Mouse (Mus musculus) forebrain, embryonic 13.5 days (tissue): ENCODE data around the gene Klhl35. TPM values are rescaled to one million over a fixed set of nuclear protein-coding genes. Genes with fewer than 3 reads are reported as not detected.

Experiments used
- ATAC-seq: fragments of 200-750 bp; cut with Nextera tagmentation; 2 replicates; pipeline ENCODE4 v1.8.0; 2017
- H3K27ac ChIP-seq: fragments of 300-500 bp; sonication (generic); 2 replicates; pipeline ENCODE4 v1.5.1; 2015; ENCODE audit warnings: inconsistent platforms, mild to moderate bottlenecking, moderate library complexity
- H3K27me3 ChIP-seq: fragments of 300-500 bp; sonication (generic); 2 replicates; pipeline ENCODE4 v1.6.1; 2015; ENCODE audit warnings: mild to moderate bottlenecking, inconsistent platforms
- H3K36me3 ChIP-seq: fragments of 300-500 bp; sonication (generic); 2 replicates; pipeline ENCODE4 v1.6.1; 2015; ENCODE audit warnings: mild to moderate bottlenecking, inconsistent platforms; ENCODE audit not compliant: poor library complexity, severe bottlenecking
- H3K4me1 ChIP-seq: fragments of 300-500 bp; sonication (generic); 2 replicates; pipeline ENCODE4 v1.6.1; 2015; ENCODE audit warnings: inconsistent platforms
- H3K4me2 ChIP-seq: fragments of 300-500 bp; sonication (generic); 2 replicates; pipeline ENCODE4 v1.6.1; 2015; ENCODE audit warnings: inconsistent platforms, mild to moderate bottlenecking, moderate library complexity
- H3K4me3 ChIP-seq: fragments of 300-500 bp; sonication (generic); 2 replicates; pipeline ENCODE4 v1.5.1; 2015; ENCODE audit warnings: mild to moderate bottlenecking, inconsistent platforms
- H3K9ac ChIP-seq: fragments of 300-500 bp; sonication (generic); 2 replicates; pipeline ENCODE4 v1.6.1; 2015; ENCODE audit warnings: mild to moderate bottlenecking, inconsistent platforms
- H3K9me3 ChIP-seq: fragments of 300-500 bp; sonication (generic); replicated peaks from 2 replicates; pipeline ENCODE4 v1.6.1; 2016; ENCODE audit warnings: inconsistent platforms
- WGBS: fragments of 180-500 bp; shearing (Covaris S2); methylation state at CpG from one replicate; pipeline ENCODE4 v1.1.7; 2015; 5-methylcytosine and 5-hydroxymethylcytosine counted together
- polyA plus RNA-seq: library from polyadenylated mRNA; unstranded; fragments of >200 nt; fragmentation: Nextera tagmentation; extraction: Ambion mirVana; gene quantifications from 2 replicates; pipeline ENCODE4 v1.2.1, GENCODE M21; 2015

Gene Klhl35
- polyA plus RNA-seq, 1 experiment from 2014 or later = 2.3 TPM

DNA sequence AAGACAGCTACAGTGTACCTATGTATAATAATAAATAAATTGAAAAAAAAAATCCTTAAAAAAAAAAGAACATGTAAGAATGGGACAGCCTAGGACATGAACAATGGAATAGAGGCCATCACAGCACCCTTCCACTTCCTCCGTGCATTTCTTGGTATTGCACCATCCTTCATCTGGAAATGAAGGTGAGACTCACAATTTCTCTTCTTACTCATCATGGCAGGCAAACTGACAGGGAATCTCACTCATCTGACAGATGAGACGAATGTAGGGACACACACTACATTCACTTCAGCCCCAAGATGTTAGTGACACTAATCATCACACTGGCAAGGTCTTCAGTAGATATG, 9.7 kb downstream of the Klhl35 start:
- 91% methylated on average over 2 of the region's 2 CpGs for whole genome bisulfite sequencing
- no peak; the same call in 1 of the 2 replicates for ATAC-seq
- Histone ChIP-seq H3K36me3 (peaks cover 85% of the 10 kb centered on the region), H3K4me3 (no peak overlapping the region), H3K27ac (no peak overlapping the region; the same call in 1 of the 2 replicates), H3K4me1 (peaks cover 24% of the 10 kb centered on the region), H3K9ac (no peak overlapping the region), H3K4me2 (no peak overlapping the region), H3K9me3 (no peaks in the 10 kb centered on the region), H3K27me3 (no peaks in the 10 kb centered on the region)

DNA sequence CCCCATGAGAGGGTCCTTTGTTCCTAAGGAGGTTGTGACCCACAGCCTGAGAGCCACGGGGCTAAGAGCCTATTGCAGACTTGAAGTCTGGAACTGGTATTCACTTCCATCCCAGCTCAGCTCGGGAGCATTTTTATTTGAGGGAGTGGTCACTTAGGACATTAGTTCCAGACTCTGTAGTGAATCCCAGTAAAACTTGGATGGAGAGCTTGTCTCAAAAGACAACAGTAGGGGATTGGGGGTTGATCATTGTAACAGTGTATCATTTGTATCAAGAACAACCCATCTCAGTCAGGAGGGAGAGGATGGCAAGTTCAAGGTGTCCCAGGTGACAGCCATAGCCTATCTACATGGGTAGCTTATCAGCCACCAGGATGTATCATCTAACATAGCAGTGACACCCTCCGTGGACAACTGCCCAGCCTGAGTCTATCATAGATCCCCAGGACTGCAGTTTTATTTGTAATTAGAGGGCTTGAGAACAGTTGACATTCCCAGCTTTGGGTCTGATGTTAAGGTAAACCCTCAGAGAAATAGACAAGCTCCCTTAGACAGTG, 10.8 kb downstream of the Klhl35 start:
- no peak overlapping the region for H3K9ac ChIP-seq
- H3K4me1 ChIP-seq = peaks cover 35% of the 10 kb centered on the region

DNA sequence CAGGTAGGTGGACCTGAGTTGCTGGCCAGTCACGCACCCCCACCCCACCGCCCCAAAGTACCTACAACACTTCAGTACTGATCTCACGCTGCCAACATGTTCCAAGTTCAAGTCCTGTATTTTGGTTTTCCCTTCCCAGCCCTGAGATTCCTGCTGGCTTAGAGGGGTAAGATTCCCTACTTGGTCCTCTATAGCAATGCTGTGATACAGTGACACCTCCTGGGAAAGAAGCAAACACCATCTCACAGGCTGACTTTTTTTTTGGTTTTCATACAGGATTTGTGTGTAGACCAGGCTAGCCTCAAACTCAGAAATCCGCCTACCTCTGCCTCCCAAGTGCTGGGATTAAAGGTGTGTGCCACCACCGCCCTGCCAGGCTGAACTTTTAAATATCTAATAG, 11.4 kb downstream of the Klhl35 start:
- Histone ChIP-seq H3K9me3 (no peaks in the 10 kb centered on the region), H3K27ac (no peak overlapping the region), H3K4me3 (no peak overlapping the region), H3K4me1 (peaks cover 41% of the 10 kb centered on the region), H3K4me2 (no peak overlapping the region), H3K9ac (no peak overlapping the region), H3K27me3 (no peaks in the 10 kb centered on the region), H3K36me3 (peaks cover 91% of the 10 kb centered on the region)
- no peak for ATAC-seq
- WGBS = 90% methylated on average over 5 of the region's 5 CpGs

More for the DNA sequence above, 10.8 kb downstream of the Klhl35 start:
- H3K4me3 ChIP-seq = no peak overlapping the region
- peaks cover 92% of the 10 kb centered on the region for H3K36me3 ChIP-seq
- no peaks in the 10 kb centered on the region for H3K27me3 ChIP-seq
- WGBS = 60% methylated on average over 3 of the region's 3 CpGs
- ATAC-seq = no peak
- no peak overlapping the region; the same call in 1 of the 2 replicates for H3K27ac ChIP-seq
- no peak overlapping the region for H3K4me2 ChIP-seq
- no peaks in the 10 kb centered on the region for H3K9me3 ChIP-seq

GRCm38 (mm10) chr7:99482637-99483036, 16.8 kb downstream of the Klhl35 start:
- WGBS = 4% methylated on average over 6 of the region's 6 CpGs
- Histone ChIP-seq H3K27me3 (peaks cover 15% of the 10 kb centered on the region), H3K27ac (peak overlapping the region; percentile 77; the same call in 1 of the 2 replicates), H3K9me3 (no peaks in the 10 kb centered on the region), H3K4me3 (peak overlapping the region; percentile 92), H3K9ac (peak overlapping the region; percentile 94), H3K36me3 (peaks cover 46% of the 10 kb centered on the region), H3K4me1 (peaks cover 40% of the 10 kb centered on the region), H3K4me2 (peak overlapping the region; percentile 87)
- ATAC-seq = no peak

DNA sequence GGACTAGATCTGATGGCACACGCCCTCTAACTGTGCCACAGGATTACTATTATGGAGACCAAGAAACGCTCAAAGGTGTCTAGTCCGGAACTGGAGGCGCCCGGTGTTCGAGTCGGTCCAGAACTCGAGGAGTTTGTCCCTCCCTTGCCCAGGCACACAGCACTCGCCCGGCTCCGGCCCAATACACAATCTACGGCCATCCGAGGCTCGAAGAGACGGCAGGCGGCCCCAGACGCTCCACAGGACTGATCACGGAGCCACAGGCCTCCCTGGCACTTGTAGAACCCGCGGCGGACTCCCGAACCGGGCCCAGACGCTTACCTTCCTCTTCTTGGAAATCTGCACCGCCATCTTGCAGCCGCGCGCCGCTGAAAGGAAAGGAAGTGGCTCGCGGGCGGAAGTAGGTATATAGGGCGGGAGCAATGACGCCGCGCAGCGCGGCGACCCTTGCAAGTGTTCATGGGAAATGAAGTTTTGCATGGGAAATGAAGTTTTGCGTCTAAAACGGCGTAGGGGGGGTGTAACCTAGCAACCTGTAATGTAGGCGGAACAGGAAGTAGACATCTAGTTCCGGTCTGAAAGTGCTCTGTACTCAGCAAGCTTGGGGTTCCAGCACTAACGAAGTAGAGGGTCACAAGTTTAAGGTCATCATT, 17.6 kb downstream of the Klhl35 start, which contains the start of gene Rps3:
Rps3 (minus strand) TSS at position 468 of the 653 bp plus-strand sequence.
- peak within 1 kb of the TSS; percentile 77 for H3K27ac ChIP-seq
- WGBS = under 1% methylated on average over 45 of the region's 45 CpGs
- peak; percentile 98 for ATAC-seq
- H3K4me2 ChIP-seq = peak within 1 kb of the TSS; percentile 87
- H3K4me1 ChIP-seq = peaks cover 40% of the 10 kb centered on the region
- H3K4me3 ChIP-seq = peak within 1 kb of the TSS; percentile 92
- H3K36me3 ChIP-seq = peaks cover 38% of the 10 kb centered on the region
- H3K9me3 ChIP-seq = no peaks in the 10 kb centered on the region
- peak within 1 kb of the TSS; percentile 94 for H3K9ac ChIP-seq
- peaks cover 15% of the 10 kb centered on the region for H3K27me3 ChIP-seq

DNA sequence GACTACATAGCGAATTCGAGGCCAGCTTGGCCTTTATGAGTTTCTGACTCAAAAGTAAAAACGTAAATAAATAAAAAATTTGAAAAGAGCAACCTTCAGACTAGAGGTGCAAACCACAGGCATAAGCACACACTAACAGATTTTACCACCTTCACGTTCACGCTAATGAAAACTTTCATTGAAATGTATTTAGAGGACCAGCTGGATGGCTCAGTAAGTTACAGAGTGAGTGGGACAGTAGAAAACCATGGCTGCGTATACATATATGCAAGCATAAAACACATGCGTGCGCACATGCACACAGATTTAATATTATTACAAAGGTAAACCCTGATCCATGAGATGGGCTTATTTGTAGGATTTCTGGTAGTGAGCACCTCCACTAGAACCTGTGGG, 18.1 kb downstream of the Klhl35 start:
- H3K4me1 ChIP-seq = peaks cover 37% of the 10 kb centered on the region
- no peaks in the 10 kb centered on the region for H3K9me3 ChIP-seq
- no peak overlapping the region for H3K27ac ChIP-seq
- peak overlapping the region; percentile 87 for H3K4me2 ChIP-seq
- peaks cover 15% of the 10 kb centered on the region for H3K27me3 ChIP-seq
- 46% methylated on average over 8 of the region's 8 CpGs for WGBS
- peak overlapping the region; percentile 92 for H3K4me3 ChIP-seq
- peak; percentile 37 for ATAC-seq
- H3K36me3 ChIP-seq = peaks cover 33% of the 10 kb centered on the region
- H3K9ac ChIP-seq = no peak overlapping the region

DNA sequence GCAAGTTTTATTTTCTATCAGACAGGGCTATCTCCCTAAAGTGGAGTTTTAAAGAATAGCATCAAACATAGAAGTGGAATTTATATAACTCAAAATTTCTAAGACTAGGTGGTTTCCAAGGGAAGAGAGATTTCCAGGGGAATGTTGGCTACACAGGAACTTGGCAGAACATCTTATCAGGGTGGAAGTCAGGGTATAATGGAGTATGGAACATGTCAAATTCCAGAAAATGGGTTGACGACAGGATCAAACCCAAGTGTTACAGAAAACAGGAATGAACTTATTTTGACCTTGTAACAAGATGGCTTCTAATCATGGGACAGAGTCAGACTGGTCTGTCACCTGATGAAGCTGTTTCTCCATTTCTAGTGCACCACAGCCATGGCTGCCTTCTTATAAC, 18.9 kb downstream of the Klhl35 start:
- WGBS = 98% methylated on average over 1 of the region's 1 CpGs
- Histone ChIP-seq H3K27me3 (peaks cover 15% of the 10 kb centered on the region), H3K9ac (no peak overlapping the region), H3K4me3 (no peak overlapping the region), H3K36me3 (peaks cover 25% of the 10 kb centered on the region), H3K9me3 (no peaks in the 10 kb centered on the region), H3K4me1 (peaks cover 29% of the 10 kb centered on the region), H3K4me2 (no peak overlapping the region), H3K27ac (no peak overlapping the region)
- no peak for ATAC-seq

- no peak for ATAC-seq
- WGBS = 77% methylated on average over 5 of the region's 5 CpGs
- Histone ChIP-seq H3K4me1 (no peaks in the 10 kb centered on the region), H3K9ac (no peak overlapping the region), H3K4me3 (no peak overlapping the region), H3K36me3 (no peaks in the 10 kb centered on the region), H3K27me3 (peaks cover 15% of the 10 kb centered on the region), H3K4me2 (no peak overlapping the region), H3K9me3 (peaks cover 8% of the 10 kb centered on the region), H3K27ac (no peak overlapping the region)
Measured at GRCm38 (mm10) chr7:99489708-99490107, 23.9 kb downstream of the Klhl35 start.

DNA sequence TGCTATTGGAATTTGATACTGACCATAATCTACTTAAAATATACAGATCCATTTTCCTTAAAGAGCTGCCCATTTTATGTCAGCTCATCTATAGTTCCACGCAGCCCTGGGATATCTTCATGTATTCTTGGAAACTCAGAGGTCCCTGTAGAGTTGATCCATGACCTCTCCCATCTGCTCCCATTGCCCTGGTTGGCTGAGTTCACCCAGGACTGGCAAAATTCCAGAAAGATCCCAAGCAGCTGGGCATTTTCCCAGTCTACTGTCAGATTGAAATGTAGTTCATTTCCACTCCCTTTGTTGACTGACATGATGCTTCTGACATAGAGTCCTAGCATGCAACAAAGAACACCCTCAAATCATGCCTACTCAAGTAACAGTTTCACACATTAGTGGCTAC, 33.3 kb downstream of the Klhl35 start:
- Histone ChIP-seq H3K4me3 (no peak overlapping the region), H3K27ac (no peak overlapping the region), H3K4me1 (no peaks in the 10 kb centered on the region), H3K9me3 (no peaks in the 10 kb centered on the region), H3K27me3 (no peaks in the 10 kb centered on the region), H3K4me2 (no peak overlapping the region), H3K36me3 (no peaks in the 10 kb centered on the region), H3K9ac (no peak overlapping the region)
- no peak for ATAC-seq
- WGBS = 68% methylated on average over 1 of the region's 1 CpGs

DNA sequence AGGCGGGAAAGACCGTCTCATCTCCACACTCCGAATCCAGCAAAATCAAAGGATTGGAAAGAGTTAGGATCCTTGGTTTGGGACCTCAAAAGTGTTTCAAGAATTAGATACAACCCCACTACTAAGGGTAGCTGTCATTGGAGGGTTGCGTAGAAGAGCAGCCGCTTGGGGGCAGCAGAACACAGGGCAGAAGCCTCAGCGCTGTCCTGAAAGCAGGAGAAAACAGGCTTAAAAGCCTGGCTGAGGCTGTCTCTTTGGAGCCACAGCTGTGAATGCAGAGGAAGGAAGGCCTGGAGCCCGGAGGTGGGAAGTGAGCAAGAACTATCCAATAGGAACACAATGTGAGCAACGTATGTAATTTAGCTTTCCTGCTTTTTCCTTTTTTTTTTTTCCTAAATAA, 34.4 kb downstream of the Klhl35 start:
- H3K4me1 ChIP-seq = no peaks in the 10 kb centered on the region
- no peak overlapping the region for H3K4me3 ChIP-seq
- ATAC-seq = peak; percentile 90
- no peaks in the 10 kb centered on the region for H3K36me3 ChIP-seq
- H3K27ac ChIP-seq = no peak overlapping the region
- no peaks in the 10 kb centered on the region for H3K27me3 ChIP-seq
- H3K4me2 ChIP-seq = no peak overlapping the region
- H3K9ac ChIP-seq = no peak overlapping the region
- 5% methylated on average over 8 of the region's 8 CpGs for WGBS
- H3K9me3 ChIP-seq = no peaks in the 10 kb centered on the region

- H3K9me3 ChIP-seq = no peaks in the 10 kb centered on the region
- no peaks in the 10 kb centered on the region for H3K36me3 ChIP-seq
- WGBS = 48% methylated on average over 5 of the region's 5 CpGs
- no peaks in the 10 kb centered on the region for H3K4me1 ChIP-seq
- 0 out of 2 replicates have a peak, but pooled peaks have one; percentile 16 for ATAC-seq
- H3K4me2 ChIP-seq = no peak overlapping the region
- no peak overlapping the region for H3K4me3 ChIP-seq
- no peak overlapping the region for H3K27ac ChIP-seq
- H3K27me3 ChIP-seq = no peaks in the 10 kb centered on the region
- no peak overlapping the region for H3K9ac ChIP-seq
Measured at GRCm38 (mm10) chr7:99500655-99501054, 34.9 kb downstream of the Klhl35 start.

GRCm38 (mm10) chr7:99501148-99501547, 35.3 kb downstream of the Klhl35 start:
- ATAC-seq = no peak
- Histone ChIP-seq H3K27me3 (no peaks in the 10 kb centered on the region), H3K4me3 (no peak overlapping the region), H3K36me3 (no peaks in the 10 kb centered on the region), H3K4me1 (no peaks in the 10 kb centered on the region), H3K27ac (no peak overlapping the region), H3K9ac (no peak overlapping the region), H3K9me3 (no peaks in the 10 kb centered on the region), H3K4me2 (no peak overlapping the region)
- 68% methylated on average over 1 of the region's 1 CpGs for WGBS
